Mouse (Mus musculus) stomach, postnatal 0 days (tissue): ENCODE measurements around the gene Col6a2. TPM values are rescaled to one million over a fixed set of nuclear protein-coding genes. Genes with fewer than 3 reads are reported as not detected.
A peak's percentile ranks its signal among the peaks of the same experiment; 100 is the strongest.

Experiments used
- ATAC-seq: fragments of 200-750 bp; cut with Nextera tagmentation; 2 replicates; pipeline ENCODE4 v1.8.0; 2017; ENCODE audit not compliant: low FRiP score, low TSS enrichment
- DNase-seq: peaks from one replicate; pipeline ENCODE4 v3.0.0-alpha.2; 2016; ENCODE audit warnings: low spot score
- H3K27ac ChIP-seq: fragments of 300-500 bp; sonication (generic); replicated peaks from 2 replicates; pipeline ENCODE4 v1.5.1; 2014; ENCODE audit warnings: mild to moderate bottlenecking, control low read depth
- H3K27me3 ChIP-seq: fragments of 300-500 bp; sonication (generic); 2 replicates; pipeline ENCODE4 v1.6.1; 2014; ENCODE audit warnings: low read length; ENCODE audit not compliant: control insufficient read depth, insufficient read depth
- H3K36me3 ChIP-seq: fragments of 300-500 bp; sonication (generic); 2 replicates; pipeline ENCODE4 v1.6.1; 2014; ENCODE audit warnings: low read length, mixed read lengths; ENCODE audit not compliant: control insufficient read depth, insufficient read depth
- H3K4me1 ChIP-seq: fragments of 300-500 bp; sonication (generic); replicated peaks from 2 replicates; pipeline ENCODE4 v1.6.1; 2014; ENCODE audit warnings: antibody characterized with exemption; ENCODE audit not compliant: control insufficient read depth, insufficient read depth
- H3K4me2 ChIP-seq: fragments of 300-500 bp; sonication (generic); replicated peaks from 2 replicates; pipeline ENCODE4 v1.6.1; 2014; ENCODE audit warnings: low read depth, mild to moderate bottlenecking, control low read depth, moderate library complexity
- H3K4me3 ChIP-seq: fragments of 300-500 bp; sonication (generic); 2 replicates; pipeline ENCODE4 v1.5.1; 2014; ENCODE audit warnings: low read depth, low read length, control low read depth
- H3K9ac ChIP-seq: fragments of 300-500 bp; sonication (generic); 2 replicates; pipeline ENCODE4 v1.6.1; 2014; ENCODE audit warnings: mild to moderate bottlenecking, low read length, control low read depth, mixed read lengths
- H3K9me3 ChIP-seq: fragments of 300-500 bp; sonication (generic); 2 replicates; pipeline ENCODE4 v1.6.1; 2016; ENCODE audit warnings: low read length; ENCODE audit not compliant: control insufficient read depth
- CTCF ChIP-seq: IDR thresholded peaks from 2 replicates; pipeline ENCODE4 v1.5.1; 2016; ENCODE audit warnings: antibody characterized with exemption, low read depth, mild to moderate bottlenecking, moderate library complexity
- EP300 ChIP-seq: optimal IDR thresholded peaks from 2 replicates; pipeline ENCODE3; 2016; ENCODE audit warnings: antibody characterized with exemption
- WGBS: fragments of 180-500 bp; shearing (Covaris S2); extraction: QIAGEN DNeasy Blood & Tissue Kit; methylation state at CpG from one replicate; pipeline ENCODE4 v1.1.7; 2014; 5-methylcytosine and 5-hydroxymethylcytosine counted together
- polyA plus RNA-seq: library from polyadenylated mRNA; unstranded; fragments of >200 nt; fragmentation: Nextera tagmentation; extraction: Ambion mirVana; gene quantifications from 2 replicates; pipeline ENCODE4 v1.2.1, GENCODE M21; 2015

The Col6a2 gene
- polyA plus RNA-seq, 1 experiment from 2014 or later = 145 TPM

- 90% methylated on average over 5 of the region's 5 CpGs for WGBS
- no peak overlapping the region for H3K4me3 ChIP-seq
- DNase-seq (no peak), ATAC-seq (no peak)
- H3K4me2 ChIP-seq = no peak overlapping the region
- no peaks in the 10 kb centered on the region for H3K27me3 ChIP-seq
- peaks cover 21% of the 10 kb centered on the region for H3K36me3 ChIP-seq
- no peak overlapping the region for H3K27ac ChIP-seq
- H3K9ac ChIP-seq = no peak overlapping the region
- TF ChIP-seq CTCF = no peak
- no peak for TF ChIP-seq EP300
- H3K4me1 ChIP-seq = no peaks in the 10 kb centered on the region
- H3K9me3 ChIP-seq = no peaks in the 10 kb centered on the region
Measured at GRCm38 (mm10) chr10:76554061-76554460, 69.4 kb downstream of the Col6a2 start.

DNA sequence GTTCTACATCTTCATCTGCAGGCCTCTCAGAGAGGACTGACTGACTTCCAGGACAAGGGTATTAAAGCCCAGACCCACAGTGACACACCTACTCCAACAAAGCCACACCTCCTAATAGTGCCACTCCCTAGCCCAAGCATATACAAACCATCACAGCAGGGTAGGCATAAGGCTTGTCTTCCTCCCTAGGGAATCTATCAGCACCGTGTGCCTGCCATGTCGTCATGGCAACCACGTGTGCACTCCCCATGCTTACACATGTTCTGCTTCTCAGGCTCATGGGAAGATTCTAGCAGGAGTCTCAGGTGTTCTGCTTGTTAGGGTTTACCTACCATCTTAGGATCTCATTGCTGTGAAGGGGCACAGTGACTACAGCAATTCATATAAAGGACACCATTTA is 71.9 kb downstream of the Col6a2 start:
- TF ChIP-seq CTCF (no peak), EP300 (no peak)
- WGBS = 85% methylated on average over 3 of the region's 3 CpGs

GRCm38 (mm10) chr10:76550458-76550857 is 73.0 kb downstream of the Col6a2 start:
- Histone ChIP-seq H3K4me1 (no peaks in the 10 kb centered on the region), H3K27ac (no peak overlapping the region), H3K36me3 (peaks cover 29% of the 10 kb centered on the region), H3K9ac (no peak overlapping the region), H3K4me3 (no peak overlapping the region), H3K4me2 (no peak overlapping the region), H3K27me3 (no peaks in the 10 kb centered on the region), H3K9me3 (no peaks in the 10 kb centered on the region)
- DNase-seq (no peak), ATAC-seq (no peak)
- peak; percentile 69 for TF ChIP-seq CTCF
- TF ChIP-seq EP300 = no peak
- WGBS = 91% methylated on average over 5 of the region's 5 CpGs

More for the DNA sequence above, 71.9 kb downstream of the Col6a2 start:
- ATAC-seq = no peak
- DNase-seq = no peak
- Histone ChIP-seq H3K36me3 (peaks cover 27% of the 10 kb centered on the region), H3K4me2 (no peak overlapping the region), H3K4me1 (no peaks in the 10 kb centered on the region), H3K9ac (no peak overlapping the region), H3K4me3 (no peak overlapping the region), H3K27ac (no peak overlapping the region), H3K9me3 (no peaks in the 10 kb centered on the region), H3K27me3 (no peaks in the 10 kb centered on the region)

GRCm38 (mm10) chr10:76548218-76548617 is 75.2 kb downstream of the Col6a2 start:
- 88% methylated on average over 8 of the region's 8 CpGs for WGBS
- H3K27ac ChIP-seq = no peak overlapping the region
- H3K4me1 ChIP-seq = no peaks in the 10 kb centered on the region

DNA sequence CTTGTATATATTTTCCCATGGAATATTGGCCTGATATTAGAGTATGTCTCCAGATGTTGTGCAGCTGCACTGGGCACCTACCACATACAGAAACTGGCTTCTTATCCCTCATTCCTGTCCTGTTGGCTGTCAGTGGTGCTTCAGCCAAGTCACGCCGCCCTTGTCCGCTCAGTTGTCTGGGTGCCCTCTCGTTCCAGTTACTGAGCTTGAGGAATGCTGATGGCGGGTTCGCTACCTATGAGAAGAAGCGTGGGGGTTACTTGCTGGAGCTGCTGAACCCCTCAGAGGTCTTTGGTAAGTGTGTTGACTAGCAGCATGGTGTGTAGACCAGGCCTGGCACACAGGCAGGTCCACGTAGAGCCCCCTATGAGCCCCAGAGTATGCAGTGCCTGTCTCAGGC is 76.9 kb downstream of the Col6a2 start:
- peaks cover 35% of the 10 kb centered on the region for H3K36me3 ChIP-seq
- ATAC-seq = no peak
- WGBS = 91% methylated on average over 8 of the region's 8 CpGs

More at GRCm38 (mm10) chr10:76548218-76548617, 75.2 kb downstream of the Col6a2 start:
- H3K4me2 ChIP-seq = no peak overlapping the region
- no peaks in the 10 kb centered on the region for H3K27me3 ChIP-seq
- H3K36me3 ChIP-seq = peaks cover 36% of the 10 kb centered on the region
- no peak for ATAC-seq
- no peak overlapping the region for H3K9ac ChIP-seq
- no peak for DNase-seq
- H3K4me3 ChIP-seq = no peak overlapping the region
- no peak for TF ChIP-seq CTCF
- TF ChIP-seq EP300 = no peak
- no peaks in the 10 kb centered on the region for H3K9me3 ChIP-seq

More for the DNA sequence above, 76.9 kb downstream of the Col6a2 start:
- Histone ChIP-seq H3K9me3 (no peaks in the 10 kb centered on the region), H3K9ac (no peak overlapping the region), H3K4me1 (no peaks in the 10 kb centered on the region), H3K4me3 (no peak overlapping the region), H3K27me3 (no peaks in the 10 kb centered on the region), H3K4me2 (no peak overlapping the region), H3K27ac (no peak overlapping the region)
- no peak for TF ChIP-seq EP300
- no peak for TF ChIP-seq CTCF
- no peak for DNase-seq

Other genes starting within 250 kb of the Col6a2 start
- 1.2 and 1.5 TPM in 2 replicates for gene AC141477.1, start 183.2 kb downstream of the Col6a2 start, polyA plus RNA-seq
- 4.9 and 5.1 TPM in 2 replicates for gene Pcnt, start 180.8 kb downstream of the Col6a2 start, polyA plus RNA-seq
- gene 2610028H24Rik, start 174.5 kb downstream of the Col6a2 start, polyA plus RNA-seq = 0.07 and 0.10 TPM in 2 replicates
- gene Mcm3ap, start 154.7 kb downstream of the Col6a2 start, polyA plus RNA-seq = 22.7 and 24.4 TPM in 2 replicates
- 3.4 and 3.7 TPM in 2 replicates for gene Ybey, start 154.5 kb downstream of the Col6a2 start, polyA plus RNA-seq
- gene Lss, start 92.0 kb downstream of the Col6a2 start, polyA plus RNA-seq = 27.1 and 31.8 TPM in 2 replicates
- gene Spatc1l, start 61.4 kb downstream of the Col6a2 start, polyA plus RNA-seq = not detected in 2 replicates
- 0.22 and 0.42 TPM in 2 replicates for gene Ftcd, start 48.0 kb downstream of the Col6a2 start, polyA plus RNA-seq
- gene Col6a1, start 102.5 kb upstream of the Col6a2 start, polyA plus RNA-seq = 169 and 175 TPM in 2 replicates